Mouse (Mus musculus) liver, embryonic 13.5 days (tissue): ENCODE data around the gene Gm10647. TPM values are rescaled to one million over a fixed set of nuclear protein-coding genes. Genes with fewer than 3 reads are reported as not detected.
"Not testable (repeated sequence)": the region's sequence is repeated elsewhere in the genome, so short reads cannot be mapped to it uniquely, and the experiment has no call there.

Experiments
- ATAC-seq: fragments of 200-750 bp; cut with Nextera tagmentation; 2 replicates; pipeline ENCODE4 v1.8.0; 2017; ENCODE audit warnings: low read depth, mild to moderate bottlenecking, moderate number of reproducible peaks, moderate library complexity
- DNase-seq: peaks from one replicate; pipeline ENCODE4 v3.0.0; 2022
- H3K27ac ChIP-seq: fragments of 300-500 bp; sonication (generic); 2 replicates; pipeline ENCODE4 v1.5.1; 2015; ENCODE audit warnings: moderate library complexity, mild to moderate bottlenecking, inconsistent platforms
- H3K27me3 ChIP-seq: fragments of 300-500 bp; sonication (generic); 2 replicates; pipeline ENCODE4 v1.6.1; 2015; ENCODE audit warnings: mild to moderate bottlenecking, inconsistent platforms
- H3K36me3 ChIP-seq: fragments of 300-500 bp; sonication (generic); 2 replicates; pipeline ENCODE4 v1.6.1; 2015; ENCODE audit warnings: mild to moderate bottlenecking, inconsistent platforms
- H3K4me1 ChIP-seq: fragments of 300-500 bp; sonication (generic); replicated peaks from 2 replicates; pipeline ENCODE4 v1.6.1; 2015; ENCODE audit warnings: inconsistent platforms
- H3K4me2 ChIP-seq: fragments of 300-500 bp; sonication (generic); 2 replicates; pipeline ENCODE4 v1.6.1; 2015; ENCODE audit warnings: inconsistent platforms, mild to moderate bottlenecking, moderate library complexity
- H3K4me3 ChIP-seq: fragments of 300-500 bp; sonication (generic); replicated peaks from 2 replicates; pipeline ENCODE4 v1.5.1; 2015; ENCODE audit warnings: mild to moderate bottlenecking, inconsistent platforms
- H3K9ac ChIP-seq: fragments of 300-500 bp; sonication (generic); 2 replicates; pipeline ENCODE4 v1.6.1; 2015; ENCODE audit warnings: mild to moderate bottlenecking, inconsistent platforms
- H3K9me3 ChIP-seq: fragments of 300-500 bp; sonication (generic); replicated peaks from 2 replicates; pipeline ENCODE4 v1.6.1; 2016; ENCODE audit warnings: inconsistent platforms
- WGBS: fragments of 180-500 bp; shearing (Covaris S2); methylation state at CpG from one replicate; pipeline ENCODE4 v1.1.7; 2015; ENCODE audit not compliant: insufficient replicate concordance; 5-methylcytosine and 5-hydroxymethylcytosine counted together
- polyA plus RNA-seq: library from polyadenylated mRNA; unstranded; fragments of >200 nt; fragmentation: Nextera tagmentation; extraction: Ambion mirVana; gene quantifications from 2 replicates; pipeline ENCODE4 v1.2.1, GENCODE M21; 2015

Gene Gm10647
- polyA plus RNA-seq, 1 experiment from 2014 or later, result 0.13 TPM

- Histone ChIP-seq H3K9ac (no peak overlapping the region), H3K9me3 (no peaks in the 10 kb centered on the region), H3K4me3 (no peak overlapping the region), H3K36me3 (no peaks in the 10 kb centered on the region), H3K4me1 (peaks cover 17% of the 10 kb centered on the region), H3K4me2 (peak overlapping the region; percentile 28), H3K27me3 (peaks cover 42% of the 10 kb centered on the region), H3K27ac (no peak overlapping the region)
- 27% methylated on average over 12 of the region's 12 CpGs for WGBS
- peak; percentile 50; the same call in 1 of the 2 replicates for ATAC-seq
- DNase-seq, result no peak
Measured at GRCm38 (mm10) chr9:66801947-66802346, 5.1 kb downstream of the Gm10647 start.

- H3K36me3 ChIP-seq, ATAC-seq, H3K27ac ChIP-seq, H3K9ac ChIP-seq, DNase-seq, H3K9me3 ChIP-seq: not testable (repeated sequence)
- Histone ChIP-seq H3K4me3 (peak overlapping the region; percentile 27), H3K4me2 (peak overlapping the region; percentile 51), H3K27me3 (peaks cover 64% of the 10 kb centered on the region), H3K4me1 (peaks cover 16% of the 10 kb centered on the region)
- 4% methylated on average over 32 of the region's 37 CpGs for WGBS
Measured at GRCm38 (mm10) chr9:66805951-66806350, 9.1 kb downstream of the Gm10647 start.

- no peaks in the 10 kb centered on the region for H3K9me3 ChIP-seq
- H3K4me3 ChIP-seq, result no peak overlapping the region
- no peak overlapping the region for H3K9ac ChIP-seq
- no peaks in the 10 kb centered on the region for H3K36me3 ChIP-seq
- 55% methylated on average over 2 of the region's 2 CpGs for WGBS
- H3K4me1 ChIP-seq, result no peaks in the 10 kb centered on the region
- peaks cover 12% of the 10 kb centered on the region; the same call in 1 of the 2 replicates for H3K27me3 ChIP-seq
- ATAC-seq (no peak), DNase-seq (no peak)
- no peak overlapping the region for H3K4me2 ChIP-seq
- H3K27ac ChIP-seq, result no peak overlapping the region
Measured at GRCm38 (mm10) chr9:66813392-66813791, 16.6 kb downstream of the Gm10647 start.

- Histone ChIP-seq H3K9me3 (no peaks in the 10 kb centered on the region), H3K27ac (no peak overlapping the region), H3K4me1 (no peaks in the 10 kb centered on the region), H3K4me2 (no peak overlapping the region), H3K4me3 (no peak overlapping the region), H3K36me3 (no peaks in the 10 kb centered on the region), H3K9ac (no peak overlapping the region), H3K27me3 (no peaks in the 10 kb centered on the region)
- DNase-seq, result no peak
- no peak for ATAC-seq
- 49% methylated on average over 5 of the region's 5 CpGs for WGBS
Measured at GRCm38 (mm10) chr9:66820996-66821395, 24.2 kb downstream of the Gm10647 start.

- not testable (repeated sequence) for H3K27me3 ChIP-seq, H3K4me1 ChIP-seq, H3K4me3 ChIP-seq, H3K27ac ChIP-seq, H3K9me3 ChIP-seq, DNase-seq, H3K4me2 ChIP-seq, H3K9ac ChIP-seq, H3K36me3 ChIP-seq, ATAC-seq
- no CpG with 5 or more reads among the region's 5 CpGs for WGBS
Measured at GRCm38 (mm10) chr9:66822255-66822654, 25.4 kb downstream of the Gm10647 start.

- Histone ChIP-seq H3K27ac (no peak overlapping the region), H3K4me3 (no peak overlapping the region), H3K9ac (no peak overlapping the region), H3K4me2 (no peak overlapping the region), H3K27me3 (no peaks in the 10 kb centered on the region), H3K36me3 (no peaks in the 10 kb centered on the region), H3K9me3 (no peaks in the 10 kb centered on the region), H3K4me1 (no peaks in the 10 kb centered on the region)
- WGBS, result 31% methylated on average over 1 of the region's 1 CpGs
- no peak for ATAC-seq
- no peak for DNase-seq
Measured at GRCm38 (mm10) chr9:66825990-66826389, 29.2 kb downstream of the Gm10647 start.

- ATAC-seq, result no peak
- H3K4me2 ChIP-seq, result no peak overlapping the region
- no peak for DNase-seq
- H3K4me1 ChIP-seq, result peaks cover 21% of the 10 kb centered on the region
- H3K4me3 ChIP-seq, result no peak overlapping the region
- 0 out of 2 replicates have a peak, but pooled peaks cover 7% of the 10 kb centered on the region for H3K27me3 ChIP-seq
- H3K27ac ChIP-seq, result no peak overlapping the region
- no peaks in the 10 kb centered on the region for H3K9me3 ChIP-seq
- 26% methylated on average over 4 of the region's 4 CpGs for WGBS
- H3K9ac ChIP-seq, result no peak overlapping the region
- H3K36me3 ChIP-seq, result no peaks in the 10 kb centered on the region
Measured at GRCm38 (mm10) chr9:66832366-66832908, 35.6 kb downstream of the Gm10647 start.

GRCm38 (mm10) chr9:66833851-66834250 lies 37.0 kb downstream of the Gm10647 start:
- WGBS, result 39% methylated on average over 7 of the region's 7 CpGs
- peaks cover 23% of the 10 kb centered on the region for H3K4me1 ChIP-seq
- H3K27ac ChIP-seq, result no peak overlapping the region
- 0 out of 2 replicates have a peak, but pooled peaks cover 7% of the 10 kb centered on the region for H3K27me3 ChIP-seq
- peak overlapping the region; percentile 63 for H3K4me3 ChIP-seq
- peak overlapping the region; percentile 89 for H3K4me2 ChIP-seq
- no peaks in the 10 kb centered on the region for H3K9me3 ChIP-seq
- no peaks in the 10 kb centered on the region for H3K36me3 ChIP-seq
- DNase-seq (no peak), ATAC-seq (no peak)
- H3K9ac ChIP-seq, result peak overlapping the region; percentile 57

- 2% methylated on average over 58 of the region's 58 CpGs for WGBS
- Histone ChIP-seq H3K36me3 (no peaks in the 10 kb centered on the region), H3K9ac (peak within 1 kb of the TSS; percentile 63), H3K4me3 (peak within 1 kb of the TSS; percentile 63), H3K27ac (peak within 1 kb of the TSS; percentile 9; the same call in 1 of the 2 replicates), H3K4me2 (peak within 1 kb of the TSS; percentile 89), H3K9me3 (no peaks in the 10 kb centered on the region), H3K4me1 (peaks cover 23% of the 10 kb centered on the region), H3K27me3 (0 out of 2 replicates have a peak, but pooled peaks cover 7% of the 10 kb centered on the region)
- DNase-seq, result peak; percentile 100
- ATAC-seq, result peak; percentile 98
Measured at GRCm38 (mm10) chr9:66834318-66835096, 37.7 kb downstream of the Gm10647 start, which contains the start of gene Aph1c. Gene Aph1c, minus strand, starts transcription at chr9:66834726.

GRCm38 (mm10) chr9:66835097-66835480 lies 38.2 kb downstream of the Gm10647 start:
- Histone ChIP-seq H3K4me2 (peak overlapping the region; percentile 89), H3K9ac (peak overlapping the region; percentile 63), H3K9me3 (no peaks in the 10 kb centered on the region), H3K27ac (peak overlapping the region; percentile 9; the same call in 1 of the 2 replicates), H3K36me3 (no peaks in the 10 kb centered on the region), H3K27me3 (0 out of 2 replicates have a peak, but pooled peaks cover 7% of the 10 kb centered on the region), H3K4me1 (peaks cover 23% of the 10 kb centered on the region), H3K4me3 (peak overlapping the region; percentile 63)
- DNase-seq (peak; percentile 52), ATAC-seq (peak; percentile 37)
- under 1% methylated on average over 24 of the region's 24 CpGs for WGBS

- WGBS, result 85% methylated on average over 5 of the region's 5 CpGs
- Histone ChIP-seq H3K27me3 (no peaks in the 10 kb centered on the region), H3K27ac (no peak overlapping the region), H3K4me2 (no peak overlapping the region), H3K36me3 (peaks cover 64% of the 10 kb centered on the region), H3K9me3 (no peaks in the 10 kb centered on the region), H3K4me3 (no peak overlapping the region), H3K9ac (no peak overlapping the region), H3K4me1 (peaks cover 8% of the 10 kb centered on the region; the same call in 1 of the 2 replicates)
- ATAC-seq (0 out of 2 replicates have a peak, but pooled peaks have one; percentile 57), DNase-seq (no peak)
Measured at GRCm38 (mm10) chr9:66846822-66847221, 50.0 kb downstream of the Gm10647 start.
